Mouse (Mus musculus): ENCODE data around the gene Zfp771. TPM values are rescaled to one million over a fixed set of nuclear protein-coding genes. Genes with fewer than 3 reads are reported as not detected.

Gene Zfp771
- polyA plus RNA-seq, 1 experiment from 2014 or later = 54.7 TPM

- Histone ChIP-seq H3K27ac (ENCODE audit: low read depth) (peak overlapping the region; percentile 88), H3K9me3 (ENCODE audit: low read depth, low read length) (0 out of 2 replicates have a peak, but pooled peaks cover 3% of the 10 kb centered on the region), H3K27me3 (ENCODE audit: insufficient read depth, low read length) (no peaks in the 10 kb centered on the region), H3K4me1 (ENCODE audit: insufficient read depth) (0 out of 2 replicates have a peak, but pooled peaks cover 3% of the 10 kb centered on the region), H3K4me3 (ENCODE audit: low read depth, low read length) (peak overlapping the region; percentile 90), H3K36me3 (ENCODE audit: insufficient read depth) (peaks cover 23% of the 10 kb centered on the region; the same call in 1 of the 2 replicates), H3K9ac (peak overlapping the region; percentile 93), H3K4me2 (peak overlapping the region; percentile 92)
- TF ChIP-seq CTCF (IDR thresholded peaks at IDR 0.05; ENCODE audit: low read depth) = peak; percentile 27; the same call in 1 of the 2 replicates
- WGBS = 10% methylated on average over 49 of the region's 50 CpGs
- DNase-seq (peak; percentile 54), ATAC-seq (ENCODE audit: insufficient read depth) (peak; percentile 80)
Measured at GRCm38 (mm10) chr7:127273118-127273923, 29.2 kb downstream of the Zfp771 start.

GRCm38 (mm10) chr7:127273925-127274789 lies 30.1 kb downstream of the Zfp771 start, which contains the start of gene Sephs2:
Gene Sephs2, minus strand, starts transcription at chr7:127274055.
- DNase-seq (peak; percentile 99), ATAC-seq (ENCODE audit: insufficient read depth) (peak; percentile 92)
- WGBS = 2% methylated on average over 39 of the region's 39 CpGs
- Histone ChIP-seq H3K9me3 (ENCODE audit: low read depth, low read length) (no peaks in the 10 kb centered on the region), H3K4me2 (peak within 1 kb of the TSS; percentile 92), H3K4me1 (ENCODE audit: insufficient read depth) (0 out of 2 replicates have a peak, but pooled peaks cover 3% of the 10 kb centered on the region), H3K36me3 (ENCODE audit: insufficient read depth) (peaks cover 21% of the 10 kb centered on the region; the same call in 1 of the 2 replicates), H3K27me3 (ENCODE audit: insufficient read depth, low read length) (no peaks in the 10 kb centered on the region), H3K9ac (peak within 1 kb of the TSS; percentile 93), H3K4me3 (ENCODE audit: low read depth, low read length) (peak within 1 kb of the TSS; percentile 90), H3K27ac (ENCODE audit: low read depth) (peak within 1 kb of the TSS; percentile 88)
- TF ChIP-seq CTCF (IDR thresholded peaks at IDR 0.05; ENCODE audit: low read depth) = no peak

GRCm38 (mm10) chr7:127276519-127276961 lies 32.5 kb downstream of the Zfp771 start:
- TF ChIP-seq CTCF (IDR thresholded peaks at IDR 0.05; ENCODE audit: low read depth) = no peak
- Histone ChIP-seq H3K27ac (ENCODE audit: low read depth) (no peak overlapping the region), H3K9me3 (ENCODE audit: low read depth, low read length) (no peaks in the 10 kb centered on the region), H3K27me3 (ENCODE audit: insufficient read depth, low read length) (no peaks in the 10 kb centered on the region), H3K4me3 (ENCODE audit: low read depth, low read length) (no peak overlapping the region), H3K4me2 (no peak overlapping the region), H3K9ac (no peak overlapping the region), H3K36me3 (ENCODE audit: insufficient read depth) (0 out of 2 replicates have a peak, but pooled peaks cover 4% of the 10 kb centered on the region), H3K4me1 (ENCODE audit: insufficient read depth) (0 out of 2 replicates have a peak, but pooled peaks cover 3% of the 10 kb centered on the region)
- 38% methylated on average over 5 of the region's 5 CpGs for WGBS
- ATAC-seq (ENCODE audit: insufficient read depth) (no peak), DNase-seq (no peak)

GRCm38 (mm10) chr7:127278311-127278710 lies 34.2 kb downstream of the Zfp771 start:
- Histone ChIP-seq H3K27ac (ENCODE audit: low read depth) (no peak overlapping the region), H3K4me3 (ENCODE audit: low read depth, low read length) (no peak overlapping the region), H3K36me3 (ENCODE audit: insufficient read depth) (no peaks in the 10 kb centered on the region), H3K9me3 (ENCODE audit: low read depth, low read length) (no peaks in the 10 kb centered on the region), H3K27me3 (ENCODE audit: insufficient read depth, low read length) (no peaks in the 10 kb centered on the region), H3K9ac (no peak overlapping the region), H3K4me2 (no peak overlapping the region), H3K4me1 (ENCODE audit: insufficient read depth) (0 out of 2 replicates have a peak, but pooled peaks cover 3% of the 10 kb centered on the region)
- DNase-seq (peak; percentile 76), ATAC-seq (ENCODE audit: insufficient read depth) (no peak)
- peak; percentile 69 for TF ChIP-seq CTCF (IDR thresholded peaks at IDR 0.05; ENCODE audit: low read depth)
- 18% methylated on average over 8 of the region's 8 CpGs for WGBS

GRCm38 (mm10) chr7:127280092-127280491 lies 36.0 kb downstream of the Zfp771 start:
- Histone ChIP-seq H3K4me2 (no peak overlapping the region), H3K4me1 (ENCODE audit: insufficient read depth) (no peaks in the 10 kb centered on the region), H3K27ac (ENCODE audit: low read depth) (no peak overlapping the region), H3K36me3 (ENCODE audit: insufficient read depth) (no peaks in the 10 kb centered on the region), H3K27me3 (ENCODE audit: insufficient read depth, low read length) (no peaks in the 10 kb centered on the region), H3K9ac (no peak overlapping the region), H3K4me3 (ENCODE audit: low read depth, low read length) (no peak overlapping the region), H3K9me3 (ENCODE audit: low read depth, low read length) (no peaks in the 10 kb centered on the region)
- no peak for TF ChIP-seq CTCF (IDR thresholded peaks at IDR 0.05; ENCODE audit: low read depth)
- no peak for ATAC-seq (ENCODE audit: insufficient read depth)
- WGBS = 35% methylated on average over 3 of the region's 3 CpGs
- no peak for DNase-seq

GRCm38 (mm10) chr7:127281114-127281513 lies 37.0 kb downstream of the Zfp771 start:
- ATAC-seq (ENCODE audit: insufficient read depth) = no peak
- H3K36me3 ChIP-seq (ENCODE audit: insufficient read depth) = no peaks in the 10 kb centered on the region
- TF ChIP-seq CTCF (IDR thresholded peaks at IDR 0.05; ENCODE audit: low read depth) = no peak
- H3K4me2 ChIP-seq = no peak overlapping the region
- DNase-seq = no peak
- H3K4me3 ChIP-seq (ENCODE audit: low read depth, low read length) = no peak overlapping the region
- no peak overlapping the region for H3K27ac ChIP-seq (ENCODE audit: low read depth)
- no peak overlapping the region for H3K9ac ChIP-seq
- no peaks in the 10 kb centered on the region for H3K27me3 ChIP-seq (ENCODE audit: insufficient read depth, low read length)
- WGBS = 44% methylated on average over 4 of the region's 4 CpGs
- H3K9me3 ChIP-seq (ENCODE audit: low read depth, low read length) = no peaks in the 10 kb centered on the region
- H3K4me1 ChIP-seq (ENCODE audit: insufficient read depth) = no peaks in the 10 kb centered on the region
